Mouse (Mus musculus): ENCODE results near the gene 1700012A03Rik. TPM values are rescaled to one million over a fixed set of nuclear protein-coding genes. Genes with fewer than 3 reads are reported as not detected.
A peak's percentile ranks its signal among the peaks of the same experiment; 100 is the strongest.

1700012A03Rik gene
- polyA plus RNA-seq, 1 experiment: not detected

DNA sequence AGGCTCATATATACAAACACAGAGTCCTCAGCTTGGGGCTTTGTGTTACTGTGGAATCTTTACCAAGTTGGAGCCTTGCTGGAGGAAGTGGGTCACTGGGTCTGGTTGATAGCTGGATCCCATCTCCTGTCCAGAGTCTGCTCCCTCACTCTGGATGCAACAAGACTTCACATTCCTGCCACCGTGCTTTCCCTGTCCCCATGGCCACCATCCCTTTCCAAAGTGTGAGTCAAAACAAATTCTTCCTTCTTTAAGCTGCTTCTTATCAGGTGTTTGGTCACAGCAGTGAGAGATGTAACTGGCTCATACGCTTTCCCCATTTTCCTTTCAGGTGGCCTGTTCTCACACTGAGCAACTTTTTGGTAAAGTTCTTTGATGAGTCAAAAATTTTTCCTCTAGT lies 15.8 kb upstream of the 1700012A03Rik start:
- TF ChIP-seq POLR2A (IDR thresholded peaks at IDR 0.05; ENCODE audit: borderline replicate concordance, extremely low read depth, insufficient read depth, insufficient read length, poor library complexity, severe bottlenecking) (no peak), CTCF (IDR thresholded peaks at IDR 0.05; ENCODE audit: borderline replicate concordance, extremely low read depth, insufficient read depth, insufficient read length) (no peak)
- no peak for DNase-seq (ENCODE audit: low read depth)

DNA sequence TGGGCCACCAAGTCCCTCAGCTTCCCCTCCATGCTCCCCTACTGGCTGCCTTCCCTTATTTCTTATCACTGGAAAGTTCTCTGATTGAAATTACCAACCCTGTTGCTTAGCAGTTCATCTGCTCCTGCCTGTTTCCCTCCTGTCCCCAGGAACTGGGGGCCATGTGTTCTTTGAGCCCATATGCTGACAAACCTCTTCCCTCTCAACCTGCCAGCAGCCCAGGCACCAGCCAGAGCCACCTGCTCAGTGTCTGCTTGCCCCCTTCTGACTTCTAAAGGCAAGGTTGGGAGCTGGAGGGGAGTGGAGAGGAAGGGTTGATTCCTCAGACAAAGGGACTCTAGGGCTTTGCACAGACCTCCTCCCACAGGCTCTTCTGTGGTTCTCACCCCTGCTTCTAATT lies 4.7 kb upstream of the 1700012A03Rik start:
- peak; percentile 78 for DNase-seq (ENCODE audit: low read depth)

DNA sequence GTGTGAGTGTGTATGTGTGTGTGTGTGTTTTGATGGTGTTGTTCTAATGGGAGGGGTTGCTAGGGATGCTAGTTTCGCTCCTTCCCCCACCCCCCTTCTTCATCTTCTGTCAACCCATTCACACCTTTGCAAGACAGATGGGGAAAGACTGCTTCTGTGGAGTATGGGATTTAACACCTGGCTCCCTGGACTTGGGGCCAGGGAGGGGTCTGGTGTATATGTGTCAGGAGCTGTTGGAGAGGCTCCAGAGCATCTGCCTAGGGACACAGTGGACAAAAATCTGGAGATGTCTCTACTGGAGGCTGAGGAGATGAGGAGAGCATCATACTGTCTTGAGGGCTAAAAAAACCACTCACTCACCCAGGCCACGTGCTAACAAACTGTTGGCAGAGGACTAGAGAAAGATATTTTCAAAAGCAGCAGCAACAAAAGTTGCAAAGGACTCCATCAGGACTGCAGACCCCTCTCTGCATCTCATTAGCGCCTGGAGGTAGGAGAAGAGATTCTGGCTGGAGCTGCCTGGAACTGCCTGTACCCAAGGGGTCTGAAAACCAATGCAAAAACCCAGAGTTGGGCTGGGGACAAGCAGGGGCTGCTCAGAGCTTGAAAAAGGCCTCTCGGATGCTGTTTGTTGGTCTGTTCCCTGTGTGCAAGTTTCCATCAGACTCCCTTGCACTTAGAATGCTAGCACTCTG lies 643 bp upstream of the 1700012A03Rik start:
- TF ChIP-seq POLR2A (IDR thresholded peaks at IDR 0.05; ENCODE audit: borderline replicate concordance, extremely low read depth, insufficient read depth, insufficient read length, poor library complexity, severe bottlenecking) (no peak), CTCF (IDR thresholded peaks at IDR 0.05; ENCODE audit: borderline replicate concordance, extremely low read depth, insufficient read depth, insufficient read length) (no peak)
- peak; percentile 81 for DNase-seq (ENCODE audit: low read depth)

More for the DNA sequence above, 4.7 kb upstream of the 1700012A03Rik start:
- TF ChIP-seq POLR2A (IDR thresholded peaks at IDR 0.05; ENCODE audit: borderline replicate concordance, extremely low read depth, insufficient read depth, insufficient read length, poor library complexity, severe bottlenecking) (no peak), CTCF (IDR thresholded peaks at IDR 0.05; ENCODE audit: borderline replicate concordance, extremely low read depth, insufficient read depth, insufficient read length) (no peak)

DNA sequence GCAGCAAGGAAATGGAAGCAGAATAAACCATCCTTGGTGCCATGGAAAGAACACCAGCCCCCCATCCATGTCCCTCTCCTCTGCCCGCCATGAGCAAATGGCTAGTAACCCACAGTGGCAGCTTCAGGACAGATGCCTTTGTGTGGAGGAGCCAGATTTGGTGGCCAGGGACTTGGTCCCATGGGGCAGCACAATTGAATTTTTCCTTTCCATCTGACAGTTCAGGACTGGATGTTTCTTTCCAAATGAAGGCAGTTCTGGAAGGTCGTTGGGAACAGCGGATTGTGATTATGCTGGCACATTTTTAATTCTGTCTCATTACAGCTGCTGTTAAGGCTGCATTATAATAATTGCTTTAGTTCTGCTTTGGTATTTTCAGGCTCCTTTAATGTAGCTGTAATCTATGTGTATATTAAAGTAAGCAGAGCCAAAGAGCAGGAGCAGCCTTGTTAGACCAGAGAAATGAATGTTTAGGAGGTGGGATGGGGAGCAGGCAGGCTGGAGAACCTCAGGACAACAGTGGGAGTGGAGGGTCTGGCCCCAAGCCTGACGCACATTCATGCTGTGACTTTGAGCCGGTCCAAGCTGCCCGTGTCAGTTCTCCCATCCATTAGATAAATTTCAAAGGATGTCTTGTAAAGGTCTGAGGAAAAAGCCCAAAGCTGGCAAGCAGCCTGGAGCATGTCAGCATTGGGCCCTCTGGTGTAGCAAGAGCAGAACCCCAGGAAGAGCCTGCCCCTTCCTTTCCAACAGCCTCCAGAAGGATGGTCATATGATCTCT lies 2.3 kb downstream of the 1700012A03Rik start:
- no peak for TF ChIP-seq CTCF (IDR thresholded peaks at IDR 0.05; ENCODE audit: borderline replicate concordance, extremely low read depth, insufficient read depth, insufficient read length)
- TF ChIP-seq POLR2A (IDR thresholded peaks at IDR 0.05; ENCODE audit: borderline replicate concordance, extremely low read depth, insufficient read depth, insufficient read length, poor library complexity, severe bottlenecking): no peak
- peak; percentile 62 for DNase-seq (ENCODE audit: low read depth)

DNA sequence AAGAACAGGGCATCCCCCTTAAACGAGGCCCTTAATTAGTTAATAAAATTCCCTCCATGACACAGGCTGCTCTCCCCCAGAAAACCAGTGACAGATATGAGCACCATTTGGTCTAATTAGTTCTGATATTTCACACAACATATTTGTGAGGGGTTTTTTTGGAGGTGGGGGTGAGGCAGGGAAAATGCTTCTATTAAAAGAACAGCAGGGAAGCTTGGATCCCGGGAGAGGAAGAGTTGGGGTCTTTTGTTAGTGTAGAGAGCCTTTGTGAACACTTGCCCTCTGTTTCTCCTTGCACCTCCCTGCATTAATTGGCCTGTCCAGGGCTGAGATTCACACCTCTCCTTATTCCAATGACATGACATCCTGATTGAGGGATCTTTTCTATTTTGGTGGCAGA lies 6.5 kb downstream of the 1700012A03Rik start:
- DNase-seq (ENCODE audit: low read depth): peak; percentile 88
- no peak for TF ChIP-seq CTCF (IDR thresholded peaks at IDR 0.05; ENCODE audit: borderline replicate concordance, extremely low read depth, insufficient read depth, insufficient read length)

DNA sequence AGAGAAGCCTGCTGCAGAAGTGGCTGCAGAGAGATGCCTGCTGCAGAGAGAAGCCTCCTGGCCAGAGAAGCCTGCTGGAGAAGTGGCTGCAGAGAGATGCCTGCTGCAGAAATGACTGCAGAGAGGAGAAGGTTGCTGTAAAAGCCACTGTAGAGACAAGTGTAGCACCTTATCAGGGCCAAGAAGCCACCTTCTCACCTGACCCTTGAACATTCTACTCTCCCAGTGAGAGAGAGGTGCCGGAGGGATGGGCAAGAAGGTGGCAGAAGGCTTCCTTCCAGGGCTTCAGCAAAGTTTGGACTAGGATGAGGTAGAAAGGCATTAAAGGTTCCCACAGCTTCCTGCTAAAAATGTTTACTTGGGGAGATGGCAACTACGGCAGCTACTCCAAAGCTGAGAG lies 8.5 kb downstream of the 1700012A03Rik start:
- TF ChIP-seq POLR2A (IDR thresholded peaks at IDR 0.05; ENCODE audit: borderline replicate concordance, extremely low read depth, insufficient read depth, insufficient read length, poor library complexity, severe bottlenecking) (no peak), CTCF (IDR thresholded peaks at IDR 0.05; ENCODE audit: borderline replicate concordance, extremely low read depth, insufficient read depth, insufficient read length) (no peak)
- no peak for DNase-seq (ENCODE audit: low read depth)

DNA sequence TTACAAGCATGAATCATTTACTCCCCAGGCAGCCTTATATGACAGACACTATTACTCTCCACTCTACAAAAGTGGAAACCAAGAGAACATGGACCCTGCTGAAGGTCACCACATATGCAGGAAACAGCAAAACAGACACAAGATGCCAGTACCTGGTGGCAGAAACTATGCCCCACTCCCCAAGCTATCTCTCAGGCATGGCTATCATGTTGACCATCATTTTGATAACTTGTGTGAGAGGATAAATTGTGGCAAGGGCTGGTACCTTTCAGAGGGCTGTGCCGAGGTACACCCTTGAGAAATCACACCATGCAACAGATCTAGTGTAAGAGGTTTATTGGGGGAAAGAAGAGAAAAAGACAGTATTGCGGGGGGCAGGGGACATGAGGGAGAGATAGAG lies 10.6 kb downstream of the 1700012A03Rik start:
- DNase-seq (ENCODE audit: low read depth): no peak
- TF ChIP-seq POLR2A (IDR thresholded peaks at IDR 0.05; ENCODE audit: borderline replicate concordance, extremely low read depth, insufficient read depth, insufficient read length, poor library complexity, severe bottlenecking): no peak
- TF ChIP-seq CTCF (IDR thresholded peaks at IDR 0.05; ENCODE audit: borderline replicate concordance, extremely low read depth, insufficient read depth, insufficient read length): no peak

DNA sequence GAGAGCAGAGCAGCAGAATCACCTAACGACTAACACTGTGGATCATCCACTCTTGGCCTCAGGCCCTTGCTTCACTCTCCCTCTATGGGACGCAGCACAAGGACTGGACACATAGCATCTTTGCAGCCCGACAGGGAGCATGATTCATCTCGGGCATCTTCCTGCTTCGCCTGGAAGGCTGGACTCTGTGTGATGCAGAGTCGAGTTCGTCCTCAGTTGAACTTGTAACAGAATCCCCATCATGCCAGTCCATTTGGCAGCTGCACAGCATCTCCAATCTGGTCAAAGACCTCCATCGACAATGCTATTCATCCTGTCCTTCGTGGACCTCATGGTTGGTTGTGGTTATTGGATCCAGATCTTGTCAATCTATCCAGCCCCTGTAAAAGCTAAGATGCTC lies 11.2 kb downstream of the 1700012A03Rik start:
- TF ChIP-seq CTCF (IDR thresholded peaks at IDR 0.05; ENCODE audit: borderline replicate concordance, extremely low read depth, insufficient read depth, insufficient read length) (no peak), POLR2A (IDR thresholded peaks at IDR 0.05; ENCODE audit: borderline replicate concordance, extremely low read depth, insufficient read depth, insufficient read length, poor library complexity, severe bottlenecking) (no peak)
- DNase-seq (ENCODE audit: low read depth): no peak

DNA sequence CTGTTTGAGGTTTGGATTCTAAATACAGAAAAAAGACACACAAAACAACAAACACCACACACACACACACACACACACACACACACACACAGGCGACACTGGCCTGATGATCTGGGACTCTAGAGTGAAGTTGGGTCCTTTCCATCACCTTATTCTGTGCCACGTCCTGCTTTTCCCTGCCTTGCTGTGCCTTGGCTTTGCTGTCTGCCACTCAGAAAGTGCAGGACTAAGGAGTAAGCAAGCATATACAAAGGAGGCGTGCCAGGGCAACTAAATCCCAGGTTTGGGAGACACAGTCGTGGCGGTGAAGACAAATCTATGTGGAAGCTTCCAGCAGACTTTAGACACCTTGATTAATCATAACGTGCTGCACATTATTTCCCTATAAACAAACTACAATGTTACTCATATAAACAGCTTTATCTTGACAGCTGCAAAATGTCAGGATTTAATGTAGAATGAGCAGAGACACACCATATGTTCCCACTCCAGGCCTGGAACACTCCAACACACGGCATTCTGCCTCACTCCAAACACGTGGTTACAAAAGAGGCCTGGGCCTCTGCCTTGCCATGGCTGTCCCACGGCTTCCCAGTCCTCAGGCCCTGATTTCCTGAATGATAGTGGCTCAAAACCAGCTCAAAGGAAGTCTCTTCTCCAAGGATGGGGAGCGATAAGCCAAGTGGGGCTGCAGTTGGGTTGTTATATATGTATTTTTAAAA lies 15.9 kb downstream of the 1700012A03Rik start:
- no peak for TF ChIP-seq CTCF (IDR thresholded peaks at IDR 0.05; ENCODE audit: borderline replicate concordance, extremely low read depth, insufficient read depth, insufficient read length)
- TF ChIP-seq POLR2A (IDR thresholded peaks at IDR 0.05; ENCODE audit: borderline replicate concordance, extremely low read depth, insufficient read depth, insufficient read length, poor library complexity, severe bottlenecking): no peak
- peak; percentile 76 for DNase-seq (ENCODE audit: low read depth)

DNA sequence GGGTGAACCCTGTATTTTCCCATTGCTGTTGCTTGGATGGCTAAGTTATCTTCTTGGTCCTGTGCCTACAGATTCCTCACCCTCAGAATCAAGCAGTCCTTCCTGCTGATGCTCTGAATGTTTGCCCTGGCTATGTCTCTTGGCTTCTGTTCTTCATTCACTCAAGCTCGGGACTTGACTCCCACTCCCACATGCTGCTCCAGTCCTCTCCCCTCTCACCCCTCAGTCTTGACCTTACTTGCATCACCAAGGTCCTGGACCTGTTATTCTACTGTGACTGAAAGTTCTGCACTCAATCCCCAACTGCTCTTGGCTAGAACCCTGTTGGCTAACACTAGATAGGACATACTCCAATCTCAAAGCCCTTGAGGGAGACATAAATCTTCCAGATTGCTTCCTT lies 22.1 kb downstream of the 1700012A03Rik start:
- TF ChIP-seq CTCF (IDR thresholded peaks at IDR 0.05; ENCODE audit: borderline replicate concordance, extremely low read depth, insufficient read depth, insufficient read length) (no peak), POLR2A (IDR thresholded peaks at IDR 0.05; ENCODE audit: borderline replicate concordance, extremely low read depth, insufficient read depth, insufficient read length, poor library complexity, severe bottlenecking) (no peak)
- no peak for DNase-seq (ENCODE audit: low read depth)

DNA sequence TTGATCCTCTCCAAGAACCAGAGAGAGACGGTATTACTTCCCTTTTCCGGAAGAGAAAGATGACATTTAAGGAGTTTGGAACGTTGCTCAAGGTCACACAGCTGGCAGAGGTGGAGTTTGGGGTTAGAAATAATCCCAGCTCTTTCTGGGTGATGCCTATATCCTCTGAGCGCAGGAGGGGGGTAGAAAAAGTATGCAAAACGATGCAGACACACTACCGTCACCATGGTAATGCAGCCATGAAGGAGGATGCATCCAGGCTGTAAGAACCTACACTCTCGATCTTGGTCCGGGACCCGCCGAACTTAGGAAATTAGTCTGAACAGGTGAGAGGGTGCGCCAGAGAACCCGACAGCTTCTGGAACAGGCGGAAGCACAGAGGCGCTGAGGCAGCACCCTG lies 43.3 kb downstream of the 1700012A03Rik start:
- TF ChIP-seq POLR2A (IDR thresholded peaks at IDR 0.05; ENCODE audit: borderline replicate concordance, extremely low read depth, insufficient read depth, insufficient read length, poor library complexity, severe bottlenecking) (no peak), CTCF (IDR thresholded peaks at IDR 0.05; ENCODE audit: borderline replicate concordance, extremely low read depth, insufficient read depth, insufficient read length) (no peak)
- no peak for DNase-seq (ENCODE audit: low read depth)
